ENCODE assay signal across 20 mouse cellular contexts in the genomic region with DNA sequence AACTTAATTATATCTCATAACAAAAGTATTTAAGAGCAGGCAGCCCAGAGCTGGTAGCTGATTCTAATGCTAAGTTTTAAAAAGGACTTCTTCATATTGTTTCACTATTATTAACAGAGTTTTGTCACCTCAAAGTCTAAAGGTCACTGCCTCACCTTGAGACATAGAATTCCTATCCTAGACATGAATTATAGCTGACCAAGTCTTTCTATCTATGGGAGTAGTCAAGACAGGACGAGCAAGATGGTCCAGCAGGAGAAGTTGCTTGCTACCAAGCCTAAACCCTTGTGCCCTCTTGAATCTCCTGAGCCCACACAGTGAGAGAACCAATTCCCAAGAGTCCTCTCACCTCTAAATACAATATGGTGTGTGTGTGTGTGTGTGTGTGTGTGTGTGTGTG. TPM values are rescaled to one million over a fixed set of nuclear protein-coding genes. Genes with fewer than 3 reads are reported as not detected.
"Had no signal": no experiment of that assay in that cellular context is flagged by ENCODE, and none has a peak within 500 bp of the region (broad histone marks: within the 10 kb centered on the region; RNA-seq: fewer than 3 reads in every experiment).

No protein-coding gene starts in this region.

- H3K9me3 ChIP-seq: heart, embryonic 10.5 days; limb, embryonic 10.5 days had no signal

- ATAC-seq: hindbrain, embryonic 16.5 days had no signal

- H3K4me3 ChIP-seq: gastrocnemius, adult 2 months; heart, embryonic 10.5 days; heart, embryonic 12.5 days; hindbrain, embryonic 10.5 days; hindbrain, embryonic 12.5 days; layer of hippocampus, adult 2 months; left cerebral cortex, adult 2 months; limb, embryonic 10.5 days; limb, embryonic 12.5 days; liver, embryonic 13.5 days had no signal

- H3K27me3 ChIP-seq: heart, embryonic 12.5 days; hindbrain, embryonic 12.5 days; limb, embryonic 12.5 days; liver, embryonic 13.5 days had no signal

- H3K27ac ChIP-seq: gastrocnemius, adult 2 months; heart, embryonic 10.5 days; hindbrain, embryonic 10.5 days; hindbrain, embryonic 12.5 days; hindbrain, embryonic 14.5 days; layer of hippocampus, adult 2 months; left cerebral cortex, adult 2 months; limb, embryonic 10.5 days; limb, embryonic 12.5 days; liver, embryonic 13.5 days had no signal

- H3K4me2 ChIP-seq: heart, embryonic 12.5 days; hindbrain, embryonic 12.5 days; hindbrain, embryonic 14.5 days; limb, embryonic 12.5 days; liver, embryonic 11.5 days; liver, embryonic 13.5 days had no signal

- H3K36me3 ChIP-seq: heart, embryonic 10.5 days; heart, embryonic 12.5 days; hindbrain, embryonic 12.5 days; limb, embryonic 10.5 days; limb, embryonic 12.5 days; liver, embryonic 13.5 days had no signal

- H3K4me1 ChIP-seq: heart, embryonic 10.5 days; heart, embryonic 12.5 days; hindbrain, embryonic 12.5 days; liver, embryonic 13.5 days had no signal

- H3K9ac ChIP-seq: heart, embryonic 12.5 days; hindbrain, embryonic 12.5 days; hindbrain, embryonic 14.5 days; limb, embryonic 12.5 days; liver, embryonic 13.5 days had no signal

RNA-seq across cellular contexts. Expression of a gene that starts 28.3 kb away (rescaled TPM):
- total RNA-seq: gastrocnemius, postnatal 10 days; gastrocnemius, postnatal 4 days; heart, adult 18-20 months; heart, postnatal 10 days had no signal
- polyA plus RNA-seq: frontal cortex, adult 2 months; heart, embryonic 16.5 days; intestine, embryonic 14.5 days; limb, embryonic 12.5 days had no signal
